Mouse (Mus musculus): ENCODE results near the gene Ube2d1. TPM values are rescaled to one million over a fixed set of nuclear protein-coding genes. Genes with fewer than 3 reads are reported as not detected.

Gene Ube2d1
- polyA plus RNA-seq, 1 experiment from 2014 or later = 213 TPM

DNA sequence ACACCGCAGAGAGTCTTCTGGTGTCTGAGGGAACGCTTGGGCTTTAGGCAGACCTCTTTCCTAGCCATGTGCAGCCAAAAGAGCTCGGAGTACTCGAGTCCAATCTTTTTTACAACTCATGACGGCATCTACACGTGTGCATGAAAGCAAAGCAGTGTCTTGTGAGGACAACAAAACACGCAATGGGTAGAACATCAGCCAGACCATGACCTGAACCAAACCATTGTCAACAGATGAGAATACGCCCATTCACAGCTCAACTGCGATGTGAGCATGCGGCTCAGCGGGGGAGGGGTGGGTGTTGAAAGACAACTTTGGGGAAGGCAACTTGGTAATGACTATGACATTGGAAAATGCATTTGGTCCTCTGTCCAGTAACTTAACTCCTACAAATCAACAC lies 17.6 kb downstream of the Ube2d1 start:
- H3K9ac ChIP-seq = no peak overlapping the region
- no peak for ATAC-seq (ENCODE audit: low FRiP score)
- H3K4me2 ChIP-seq (replicated peaks) = no peak overlapping the region
- no peaks in the 10 kb centered on the region for H3K27me3 ChIP-seq (ENCODE audit: control insufficient read depth, insufficient read depth, low read length)
- no peak overlapping the region for H3K27ac ChIP-seq
- no peak for DNase-seq (ENCODE audit: low spot score)
- WGBS = 78% methylated on average over 11 of the region's 11 CpGs
- no peaks in the 10 kb centered on the region for H3K9me3 ChIP-seq (ENCODE audit: control insufficient read depth, low read length)
- peaks cover 2% of the 10 kb centered on the region; the same call in 1 of the 2 replicates for H3K36me3 ChIP-seq (replicated peaks; ENCODE audit: control insufficient read depth, insufficient read depth)
- peaks cover 16% of the 10 kb centered on the region; the same call in 1 of the 2 replicates for H3K4me1 ChIP-seq (replicated peaks; ENCODE audit: control insufficient read depth, insufficient read depth, low read length)
- no peak overlapping the region for H3K4me3 ChIP-seq (replicated peaks; ENCODE audit: low read length)

DNA sequence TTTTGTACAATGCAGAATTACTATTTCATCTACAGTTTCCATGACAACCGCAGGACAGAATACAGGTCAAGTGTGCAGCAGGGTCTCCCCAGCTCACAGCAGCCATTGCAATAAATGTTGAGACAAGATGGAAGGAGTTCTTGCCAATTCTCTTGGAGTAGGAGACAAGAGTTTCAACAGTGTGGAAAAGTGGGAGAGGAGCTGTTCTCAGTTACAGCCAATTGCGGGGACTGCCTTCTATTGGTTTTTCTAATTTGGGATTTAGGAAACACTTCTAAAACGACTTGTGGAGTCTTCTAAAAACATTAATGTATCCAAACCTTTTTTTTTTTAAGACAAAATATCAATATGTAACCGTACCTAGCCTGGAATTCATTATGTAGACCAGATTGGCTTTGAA lies 20.0 kb downstream of the Ube2d1 start:
- DNase-seq (ENCODE audit: low spot score) (no peak), ATAC-seq (ENCODE audit: low FRiP score) (no peak)
- Histone ChIP-seq H3K4me2 (replicated peaks) (no peak overlapping the region), H3K9me3 (ENCODE audit: control insufficient read depth, low read length) (no peaks in the 10 kb centered on the region), H3K27me3 (ENCODE audit: control insufficient read depth, insufficient read depth, low read length) (no peaks in the 10 kb centered on the region), H3K9ac (no peak overlapping the region), H3K27ac (no peak overlapping the region), H3K4me3 (replicated peaks; ENCODE audit: low read length) (no peak overlapping the region), H3K4me1 (replicated peaks; ENCODE audit: control insufficient read depth, insufficient read depth, low read length) (peaks cover 17% of the 10 kb centered on the region; the same call in 1 of the 2 replicates), H3K36me3 (replicated peaks; ENCODE audit: control insufficient read depth, insufficient read depth) (peaks cover 23% of the 10 kb centered on the region)
- WGBS = 95% methylated on average over 4 of the region's 4 CpGs

DNA sequence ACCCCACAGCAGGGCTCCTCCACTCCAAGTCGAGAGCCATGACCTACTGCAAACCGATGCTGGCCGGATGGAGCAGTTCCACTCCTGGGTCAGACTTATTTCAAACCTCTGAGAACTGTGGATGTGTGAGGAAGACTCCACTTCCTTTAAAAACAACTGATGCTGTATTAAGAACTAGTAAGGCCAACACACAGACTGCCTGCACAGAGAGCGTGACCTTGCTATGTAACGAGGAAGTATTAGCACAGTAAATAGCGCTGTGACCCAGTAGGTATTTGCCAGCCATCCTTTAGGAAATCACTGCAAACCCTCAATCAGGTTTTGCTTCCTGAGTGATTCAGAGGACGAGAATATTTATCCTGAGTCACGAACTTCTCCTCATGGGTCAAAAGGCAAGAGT lies 23.4 kb downstream of the Ube2d1 start:
- Histone ChIP-seq H3K9me3 (ENCODE audit: control insufficient read depth, low read length) (no peaks in the 10 kb centered on the region), H3K4me1 (replicated peaks; ENCODE audit: control insufficient read depth, insufficient read depth, low read length) (peaks cover 12% of the 10 kb centered on the region; the same call in 1 of the 2 replicates), H3K27ac (no peak overlapping the region), H3K9ac (no peak overlapping the region), H3K36me3 (replicated peaks; ENCODE audit: control insufficient read depth, insufficient read depth) (peaks cover 56% of the 10 kb centered on the region), H3K4me2 (replicated peaks) (no peak overlapping the region), H3K27me3 (ENCODE audit: control insufficient read depth, insufficient read depth, low read length) (no peaks in the 10 kb centered on the region), H3K4me3 (replicated peaks; ENCODE audit: low read length) (no peak overlapping the region)
- ATAC-seq (ENCODE audit: low FRiP score) (no peak), DNase-seq (ENCODE audit: low spot score) (no peak)
- WGBS = 77% methylated on average over 8 of the region's 8 CpGs

DNA sequence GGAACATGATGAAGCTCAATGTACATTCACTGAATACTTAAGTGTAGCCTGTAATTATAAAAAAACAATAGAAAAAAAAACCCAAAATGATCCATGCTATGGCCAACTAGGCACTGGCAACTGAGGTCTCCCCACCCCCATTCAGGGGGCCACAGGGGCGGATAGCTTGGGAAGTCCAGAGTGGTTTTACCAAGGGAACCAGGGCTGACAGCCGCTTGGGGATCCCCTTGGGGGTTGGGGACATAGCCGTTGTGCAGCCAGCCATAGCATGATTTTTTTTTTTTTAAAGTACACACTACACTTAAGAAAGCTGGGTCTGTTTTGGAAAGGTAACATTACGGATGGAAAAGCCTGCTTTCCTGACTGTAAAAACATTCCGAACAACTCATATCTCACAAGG lies 26.1 kb downstream of the Ube2d1 start:
- Histone ChIP-seq H3K9me3 (ENCODE audit: control insufficient read depth, low read length) (no peaks in the 10 kb centered on the region), H3K27me3 (ENCODE audit: control insufficient read depth, insufficient read depth, low read length) (no peaks in the 10 kb centered on the region), H3K4me2 (replicated peaks) (no peak overlapping the region), H3K9ac (no peak overlapping the region), H3K4me1 (replicated peaks; ENCODE audit: control insufficient read depth, insufficient read depth, low read length) (peaks cover 12% of the 10 kb centered on the region; the same call in 1 of the 2 replicates), H3K4me3 (replicated peaks; ENCODE audit: low read length) (no peak overlapping the region), H3K27ac (no peak overlapping the region), H3K36me3 (replicated peaks; ENCODE audit: control insufficient read depth, insufficient read depth) (peaks cover 82% of the 10 kb centered on the region)
- ATAC-seq (ENCODE audit: low FRiP score) (no peak), DNase-seq (ENCODE audit: low spot score) (no peak)
- 62% methylated on average over 5 of the region's 5 CpGs for WGBS

DNA sequence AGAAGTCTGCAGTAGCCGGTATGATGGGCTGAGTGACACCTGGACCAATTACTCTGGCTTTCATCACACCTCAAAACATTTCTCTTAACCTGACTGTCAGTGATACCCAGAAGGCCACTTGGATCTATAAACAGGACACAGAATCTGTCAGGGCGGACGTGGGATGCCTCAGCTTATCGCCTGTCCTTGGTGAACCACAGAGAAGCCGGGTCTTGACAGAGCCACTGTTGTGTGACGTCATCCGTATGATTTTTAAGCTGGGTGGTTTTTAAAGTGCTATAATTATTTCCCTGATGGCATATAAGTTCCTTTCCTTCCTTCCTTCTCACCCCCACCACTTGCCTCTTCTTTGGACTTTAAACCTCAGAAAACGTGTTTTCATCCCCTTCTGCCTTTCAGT lies 26.5 kb downstream of the Ube2d1 start:
- WGBS = 88% methylated on average over 8 of the region's 8 CpGs
- peaks cover 83% of the 10 kb centered on the region for H3K36me3 ChIP-seq (replicated peaks; ENCODE audit: control insufficient read depth, insufficient read depth)

DNA sequence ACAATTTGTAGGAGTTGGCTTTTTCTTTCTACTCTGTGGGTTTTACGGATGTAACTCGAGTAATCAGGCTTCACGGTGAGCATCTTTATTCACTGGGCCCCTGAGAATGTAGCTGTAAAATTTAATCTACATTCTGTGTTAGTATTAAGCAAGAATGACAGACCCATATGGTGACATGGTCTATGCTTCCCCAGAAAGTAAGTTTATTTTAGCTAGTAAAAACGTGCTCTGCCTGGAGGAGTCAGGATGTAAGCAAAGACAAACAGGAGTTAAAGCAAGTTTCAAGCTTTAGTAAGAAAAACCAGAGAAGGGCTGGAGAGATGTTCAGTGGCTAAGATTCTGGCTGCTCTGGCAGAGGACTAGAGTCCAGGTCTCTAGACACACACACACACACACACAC lies 31.9 kb downstream of the Ube2d1 start:
- Histone ChIP-seq H3K27ac (no peak overlapping the region), H3K36me3 (replicated peaks; ENCODE audit: control insufficient read depth, insufficient read depth) (peaks cover 43% of the 10 kb centered on the region), H3K9ac (no peak overlapping the region), H3K4me2 (replicated peaks) (no peak overlapping the region), H3K27me3 (ENCODE audit: control insufficient read depth, insufficient read depth, low read length) (no peaks in the 10 kb centered on the region), H3K9me3 (ENCODE audit: control insufficient read depth, low read length) (no peaks in the 10 kb centered on the region), H3K4me3 (replicated peaks; ENCODE audit: low read length) (no peak overlapping the region), H3K4me1 (replicated peaks; ENCODE audit: control insufficient read depth, insufficient read depth, low read length) (no peaks in the 10 kb centered on the region)
- DNase-seq (ENCODE audit: low spot score) (no peak), ATAC-seq (ENCODE audit: low FRiP score) (no peak)
- 81% methylated on average over 4 of the region's 4 CpGs for WGBS

More for the DNA sequence above, 26.5 kb downstream of the Ube2d1 start:
- DNase-seq (ENCODE audit: low spot score) = no peak
- Histone ChIP-seq H3K27ac (no peak overlapping the region), H3K4me2 (replicated peaks) (no peak overlapping the region), H3K27me3 (ENCODE audit: control insufficient read depth, insufficient read depth, low read length) (no peaks in the 10 kb centered on the region), H3K4me1 (replicated peaks; ENCODE audit: control insufficient read depth, insufficient read depth, low read length) (peaks cover 12% of the 10 kb centered on the region; the same call in 1 of the 2 replicates), H3K9me3 (ENCODE audit: control insufficient read depth, low read length) (no peaks in the 10 kb centered on the region), H3K9ac (no peak overlapping the region), H3K4me3 (replicated peaks; ENCODE audit: low read length) (no peak overlapping the region)
- no peak for ATAC-seq (ENCODE audit: low FRiP score)

DNA sequence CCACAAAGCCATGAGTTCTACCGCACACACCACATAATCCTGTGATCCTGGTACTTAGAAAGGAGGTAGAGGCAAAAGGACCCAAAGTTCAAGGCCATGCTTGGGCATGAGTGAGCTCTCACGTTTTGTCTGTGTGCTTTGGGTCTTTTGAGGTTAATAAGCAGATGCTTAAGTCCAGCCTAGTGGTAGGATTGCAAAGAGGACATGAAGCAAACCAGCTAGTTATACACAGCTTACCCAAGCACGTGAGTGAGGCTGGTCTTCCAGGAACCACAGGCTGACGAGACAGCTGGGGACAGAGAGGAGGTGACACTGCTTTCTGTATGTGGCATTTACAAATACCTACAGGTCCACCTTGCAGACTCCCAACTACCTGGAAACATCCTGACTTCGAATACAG lies 32.6 kb downstream of the Ube2d1 start:
- DNase-seq (ENCODE audit: low spot score) (no peak), ATAC-seq (ENCODE audit: low FRiP score) (no peak)
- Histone ChIP-seq H3K4me1 (replicated peaks; ENCODE audit: control insufficient read depth, insufficient read depth, low read length) (no peaks in the 10 kb centered on the region), H3K27me3 (ENCODE audit: control insufficient read depth, insufficient read depth, low read length) (no peaks in the 10 kb centered on the region), H3K9ac (no peak overlapping the region), H3K36me3 (replicated peaks; ENCODE audit: control insufficient read depth, insufficient read depth) (peaks cover 35% of the 10 kb centered on the region), H3K4me3 (replicated peaks; ENCODE audit: low read length) (no peak overlapping the region), H3K4me2 (replicated peaks) (no peak overlapping the region), H3K9me3 (ENCODE audit: control insufficient read depth, low read length) (no peaks in the 10 kb centered on the region), H3K27ac (no peak overlapping the region)
- WGBS = 80% methylated on average over 5 of the region's 5 CpGs

DNA sequence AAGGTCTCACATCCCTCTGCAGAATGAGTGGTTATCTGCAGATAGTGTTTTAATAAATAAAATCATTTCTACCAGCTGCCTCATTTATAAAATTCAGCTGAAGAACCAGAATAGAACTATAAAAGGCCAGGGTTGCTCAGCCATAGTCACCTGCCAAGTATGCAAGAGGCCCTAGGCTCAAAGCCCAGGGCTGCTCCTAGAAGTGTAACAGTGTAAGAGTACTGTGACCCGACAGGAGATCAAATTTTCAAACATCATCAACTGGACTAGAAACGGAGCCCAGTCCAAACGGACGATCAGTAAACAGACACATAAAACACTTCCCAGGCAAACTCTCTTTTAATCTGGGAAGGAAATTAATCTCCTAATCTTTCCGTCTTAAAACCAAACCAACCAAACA lies 33.2 kb downstream of the Ube2d1 start:
- ATAC-seq (ENCODE audit: low FRiP score) = no peak
- Histone ChIP-seq H3K27me3 (ENCODE audit: control insufficient read depth, insufficient read depth, low read length) (no peaks in the 10 kb centered on the region), H3K4me2 (replicated peaks) (no peak overlapping the region), H3K4me1 (replicated peaks; ENCODE audit: control insufficient read depth, insufficient read depth, low read length) (no peaks in the 10 kb centered on the region), H3K9me3 (ENCODE audit: control insufficient read depth, low read length) (no peaks in the 10 kb centered on the region), H3K27ac (no peak overlapping the region), H3K9ac (no peak overlapping the region), H3K4me3 (replicated peaks; ENCODE audit: low read length) (no peak overlapping the region), H3K36me3 (replicated peaks; ENCODE audit: control insufficient read depth, insufficient read depth) (peaks cover 30% of the 10 kb centered on the region)
- no peak for DNase-seq (ENCODE audit: low spot score)
- WGBS = 93% methylated on average over 5 of the region's 5 CpGs

DNA sequence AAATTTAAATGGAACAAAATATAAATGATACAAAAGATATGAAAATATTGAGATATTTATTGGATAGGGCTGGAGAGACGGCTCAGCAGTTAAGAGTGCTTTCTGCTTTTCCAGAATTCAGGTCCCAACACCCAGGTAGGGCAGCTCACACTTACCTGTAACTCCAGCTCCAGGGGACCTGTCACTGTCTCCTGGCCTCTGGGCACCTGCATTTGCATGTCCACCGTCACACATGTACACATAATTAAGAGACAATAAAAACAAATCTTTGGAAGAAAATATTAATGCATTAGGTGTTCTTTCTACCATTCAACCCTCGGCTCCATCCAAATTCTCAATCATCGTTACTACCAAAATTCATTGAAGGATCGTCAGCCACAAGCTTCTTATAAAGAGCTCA lies 33.8 kb downstream of the Ube2d1 start:
- H3K36me3 ChIP-seq (replicated peaks; ENCODE audit: control insufficient read depth, insufficient read depth) = peaks cover 24% of the 10 kb centered on the region
- no peak overlapping the region for H3K4me2 ChIP-seq (replicated peaks)
- no peaks in the 10 kb centered on the region for H3K4me1 ChIP-seq (replicated peaks; ENCODE audit: control insufficient read depth, insufficient read depth, low read length)
- 92% methylated on average over 5 of the region's 5 CpGs for WGBS
- H3K4me3 ChIP-seq (replicated peaks; ENCODE audit: low read length) = no peak overlapping the region
- no peak overlapping the region for H3K27ac ChIP-seq
- H3K9ac ChIP-seq = no peak overlapping the region
- ATAC-seq (ENCODE audit: low FRiP score) = no peak
- H3K9me3 ChIP-seq (ENCODE audit: control insufficient read depth, low read length) = no peaks in the 10 kb centered on the region
- no peaks in the 10 kb centered on the region for H3K27me3 ChIP-seq (ENCODE audit: control insufficient read depth, insufficient read depth, low read length)
- DNase-seq (ENCODE audit: low spot score) = no peak

DNA sequence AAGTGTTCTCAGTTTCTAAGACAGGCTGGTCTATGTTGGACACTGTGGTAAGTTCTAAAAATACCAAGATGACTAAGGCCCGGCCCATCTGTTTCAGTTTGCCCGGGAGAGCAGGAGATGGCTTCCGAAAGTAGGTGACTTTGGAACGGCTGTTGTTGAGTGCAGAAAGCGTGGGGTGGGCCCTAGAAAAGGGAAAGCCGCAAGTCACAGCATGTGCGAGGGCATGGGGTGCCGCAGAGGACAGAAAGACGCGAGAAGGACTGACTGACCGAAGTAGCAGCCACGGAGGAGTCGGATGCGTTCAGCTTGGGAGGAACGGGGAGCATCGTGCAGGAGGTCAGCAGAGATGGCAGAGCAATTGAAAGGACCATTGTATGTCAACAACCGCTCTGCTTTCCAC lies 34.6 kb downstream of the Ube2d1 start:
- Histone ChIP-seq H3K36me3 (replicated peaks; ENCODE audit: control insufficient read depth, insufficient read depth) (peaks cover 17% of the 10 kb centered on the region), H3K27me3 (ENCODE audit: control insufficient read depth, insufficient read depth, low read length) (no peaks in the 10 kb centered on the region), H3K9me3 (ENCODE audit: control insufficient read depth, low read length) (no peaks in the 10 kb centered on the region), H3K4me3 (replicated peaks; ENCODE audit: low read length) (no peak overlapping the region), H3K27ac (no peak overlapping the region), H3K9ac (no peak overlapping the region), H3K4me1 (replicated peaks; ENCODE audit: control insufficient read depth, insufficient read depth, low read length) (no peaks in the 10 kb centered on the region), H3K4me2 (replicated peaks) (no peak overlapping the region)
- DNase-seq (ENCODE audit: low spot score) = no peak
- no peak for ATAC-seq (ENCODE audit: low FRiP score)
- WGBS = 75% methylated on average over 17 of the region's 17 CpGs
